Mouse (Mus musculus): Measurements from ENCODE around the gene Oaf.

Gene Oaf

DNA sequence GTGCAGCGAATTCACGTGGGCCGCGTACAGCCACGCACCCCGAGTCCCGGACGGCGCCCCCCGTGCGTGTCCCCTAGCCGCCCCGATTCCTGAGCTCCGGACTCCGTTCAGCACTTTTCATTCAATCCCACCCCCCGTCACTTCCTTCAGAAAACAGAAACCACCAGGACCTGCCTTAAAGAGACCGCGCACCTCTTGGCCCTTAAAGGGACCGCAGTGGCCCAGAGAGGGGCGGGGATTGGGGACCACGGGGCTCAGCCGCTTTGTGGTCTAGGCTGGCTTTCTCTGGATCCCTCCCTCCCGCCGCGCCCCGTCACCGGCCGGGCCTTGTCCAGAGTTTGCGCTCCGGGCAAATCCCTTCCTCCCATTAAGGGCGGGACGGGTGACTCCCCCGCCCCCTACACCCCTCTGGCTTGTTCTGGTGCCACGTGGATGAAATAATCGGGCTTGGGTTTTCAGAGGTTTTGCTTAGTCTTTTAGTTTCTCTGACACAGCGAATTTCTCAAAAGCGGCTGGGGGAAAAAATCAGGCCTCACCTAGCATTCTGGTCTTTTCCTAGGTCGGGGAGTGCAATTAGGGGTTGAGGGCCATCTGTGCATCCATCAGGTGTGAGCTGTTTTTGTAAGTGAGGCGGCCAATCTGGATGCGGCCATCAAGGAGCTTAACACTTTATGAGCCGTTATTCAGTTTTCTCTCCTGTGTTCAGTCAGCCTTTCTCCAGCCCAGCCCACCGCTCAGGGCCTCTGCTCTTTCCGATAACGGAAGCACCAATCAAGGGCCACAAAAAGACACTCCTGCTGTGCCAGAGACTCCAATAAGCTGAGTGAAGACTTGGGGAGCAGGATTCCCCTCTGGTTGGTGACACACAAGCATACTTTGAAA is at the start of gene Oaf:
Gene Oaf, minus strand, starts transcription at position 200 of the 882 bp plus-strand sequence.
- DNase-seq (ENCODE audit: low spot score in 2 of 2), result peak; percentile 39 to 52

GRCm38 (mm10) chr9:43286870-43287269 is 47.2 kb upstream of the Oaf start:
- DNase-seq (ENCODE audit: low spot score in 2 of 2), result peak; percentile 65

DNA sequence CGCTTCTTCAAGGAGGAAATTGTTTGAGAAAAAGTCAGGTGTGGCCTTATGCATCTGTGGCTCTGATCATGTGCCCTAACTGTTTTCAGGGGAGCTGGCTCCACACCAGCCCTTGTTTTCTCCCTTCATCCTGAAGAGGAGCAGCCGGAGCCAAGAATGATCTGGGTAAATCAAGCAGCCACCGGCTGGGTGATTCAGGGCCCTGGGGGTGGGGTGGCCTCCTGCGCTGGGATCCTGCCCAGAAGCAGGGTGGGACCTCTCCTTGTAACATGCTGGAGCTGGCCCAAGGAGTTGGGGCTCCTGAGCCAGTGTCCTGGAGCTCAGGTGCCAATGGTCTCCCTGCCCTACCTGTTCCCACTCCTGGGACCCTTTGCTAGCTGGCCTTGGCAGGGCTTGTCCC is 45.6 kb upstream of the Oaf start:
- no peak for DNase-seq (ENCODE audit: low spot score in 2 of 2)

- DNase-seq (ENCODE audit: low spot score in 2 of 2), result peak; percentile 82 to 86
Observed at GRCm38 (mm10) chr9:43284284-43284683, 44.6 kb upstream of the Oaf start.

DNA sequence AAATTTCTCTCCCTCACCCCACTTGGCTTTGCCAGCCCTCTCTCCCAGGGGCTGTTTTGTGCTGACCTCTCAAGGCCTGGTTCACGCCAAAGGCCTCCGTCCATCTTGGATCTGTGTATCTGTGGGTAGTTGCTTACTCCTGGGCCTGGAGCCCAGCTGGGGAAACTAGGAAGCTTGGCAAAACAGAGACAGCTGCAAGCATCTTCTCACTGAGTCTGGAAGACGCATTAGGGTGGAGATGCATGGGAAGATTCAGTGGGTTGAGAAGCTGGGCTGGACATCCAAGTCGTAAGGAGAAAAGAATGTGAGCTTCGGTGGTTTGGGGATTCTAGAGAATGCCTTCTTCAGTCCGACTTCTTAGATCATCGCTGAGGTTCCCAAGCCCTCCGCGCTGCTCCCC is 34.0 kb upstream of the Oaf start:
- no peak for DNase-seq (ENCODE audit: low spot score in 2 of 2)

GRCm38 (mm10) chr9:43271761-43272518 is 32.2 kb upstream of the Oaf start:
- DNase-seq (ENCODE audit: low spot score in 2 of 2), result no peak

GRCm38 (mm10) chr9:43270723-43271252 is 31.1 kb upstream of the Oaf start:
- peak; percentile 23 to 41 for DNase-seq (ENCODE audit: low spot score in 2 of 2)

DNA sequence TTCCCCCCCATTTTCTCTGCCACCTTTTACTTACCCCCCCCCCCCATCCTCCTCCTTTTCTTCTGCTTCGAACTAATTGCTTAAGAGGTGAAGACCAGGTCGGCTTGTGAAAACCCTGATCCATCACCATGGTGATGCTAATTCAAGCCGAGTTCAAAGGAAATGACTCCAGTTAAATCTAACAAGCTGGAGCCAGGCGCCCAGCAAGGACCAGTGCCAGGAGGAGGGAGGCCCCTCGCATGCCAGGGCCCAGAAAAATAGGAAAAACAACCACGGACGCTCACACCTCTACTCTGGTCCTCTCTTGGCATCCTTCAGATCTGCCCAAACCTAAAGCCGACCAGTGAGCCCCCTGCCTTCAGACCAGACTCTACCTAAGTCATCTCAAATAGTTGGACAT is 29.5 kb upstream of the Oaf start:
- peak in 1 of 2 experiments; percentile 36 for DNase-seq (ENCODE audit: low spot score in 2 of 2)

GRCm38 (mm10) chr9:43267357-43267756 is 27.6 kb upstream of the Oaf start:
- DNase-seq (ENCODE audit: low spot score in 2 of 2), result no peak

DNA sequence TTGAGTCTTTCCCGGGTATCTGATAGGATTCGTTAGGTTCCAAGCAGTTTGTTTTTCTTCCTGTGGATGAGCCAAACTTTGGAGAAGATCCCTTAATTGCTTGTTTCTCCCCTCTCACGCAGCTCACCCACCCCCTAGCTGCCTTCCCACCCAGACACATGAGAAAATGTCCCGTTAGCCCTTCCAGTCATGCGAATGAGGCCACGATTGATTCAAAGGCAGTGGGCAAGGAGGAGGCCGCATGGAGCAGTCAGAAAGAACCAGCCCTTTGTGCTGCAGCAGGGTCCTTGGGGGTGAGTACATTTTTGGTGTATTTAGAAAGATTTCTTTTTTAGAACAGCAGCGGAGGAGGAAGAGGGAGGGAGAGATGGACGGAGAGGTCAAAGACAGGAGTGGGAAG is 25.5 kb upstream of the Oaf start:
- DNase-seq (ENCODE audit: low spot score in 2 of 2), result no peak

- DNase-seq (ENCODE audit: low spot score in 2 of 2), result no peak
Observed at GRCm38 (mm10) chr9:43263946-43264451, 24.3 kb upstream of the Oaf start.

DNA sequence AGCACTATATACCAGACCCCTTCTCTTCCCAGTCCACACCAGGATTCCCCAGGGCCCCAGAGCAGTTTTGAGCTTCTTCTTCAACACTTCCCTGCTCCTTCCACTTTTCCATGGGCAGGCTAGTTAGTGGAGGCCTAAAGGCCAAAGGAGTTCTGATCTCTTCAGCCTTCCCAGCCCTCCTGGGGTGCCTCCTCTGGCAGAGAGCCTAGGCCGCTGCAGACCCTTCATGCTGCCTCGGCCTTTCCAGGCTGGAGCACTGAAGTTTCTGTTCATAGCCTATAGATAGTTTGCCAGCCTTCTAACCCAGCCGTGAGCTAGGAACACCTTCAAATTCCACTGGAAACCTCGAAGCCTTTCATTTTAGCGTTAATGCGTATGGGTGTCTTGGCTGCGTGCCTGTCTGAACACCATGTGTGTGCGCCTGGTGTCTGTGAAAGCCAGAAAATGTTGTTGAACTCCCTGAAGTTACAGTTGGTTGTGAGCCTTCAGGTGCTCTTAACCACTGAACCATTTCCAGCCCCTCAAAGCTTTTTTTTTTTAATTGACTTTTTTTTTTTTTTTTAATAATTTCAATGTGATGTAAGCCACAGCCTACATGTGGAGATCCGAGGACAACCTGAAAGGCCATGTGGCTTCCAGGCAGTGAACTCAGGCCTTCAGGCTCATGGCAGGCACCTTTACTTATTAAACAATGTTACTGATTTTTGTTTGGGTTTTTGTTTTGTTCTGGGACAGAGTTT is 23.3 kb upstream of the Oaf start:
- DNase-seq (ENCODE audit: low spot score in 2 of 2), result no peak

- DNase-seq (ENCODE audit: low spot score in 2 of 2), result no peak
Observed at GRCm38 (mm10) chr9:43262390-43262789, 22.7 kb upstream of the Oaf start.

DNA sequence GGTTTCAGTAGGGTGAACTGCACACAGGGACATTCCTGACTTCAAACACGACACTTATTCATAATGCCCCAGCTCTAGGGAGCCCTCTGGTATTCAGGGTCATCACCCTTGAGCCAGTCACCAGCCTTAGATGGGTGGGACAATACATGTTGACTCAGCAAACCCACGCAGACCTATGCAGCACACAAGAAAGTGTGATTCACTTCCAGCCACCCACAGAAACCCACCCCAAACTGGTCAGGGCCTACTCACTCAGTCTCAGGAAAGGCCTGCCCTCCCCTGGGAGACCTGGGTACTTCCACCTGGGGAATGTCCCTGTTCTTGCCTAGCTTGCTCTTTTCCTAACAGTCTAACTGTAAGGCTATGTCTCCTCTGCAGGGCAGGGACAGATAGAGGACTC is 22.2 kb upstream of the Oaf start:
- no peak for DNase-seq (ENCODE audit: low spot score in 2 of 2)

- DNase-seq (ENCODE audit: low spot score in 2 of 2), result no peak
Observed at GRCm38 (mm10) chr9:43261124-43261907, 21.6 kb upstream of the Oaf start.

DNA sequence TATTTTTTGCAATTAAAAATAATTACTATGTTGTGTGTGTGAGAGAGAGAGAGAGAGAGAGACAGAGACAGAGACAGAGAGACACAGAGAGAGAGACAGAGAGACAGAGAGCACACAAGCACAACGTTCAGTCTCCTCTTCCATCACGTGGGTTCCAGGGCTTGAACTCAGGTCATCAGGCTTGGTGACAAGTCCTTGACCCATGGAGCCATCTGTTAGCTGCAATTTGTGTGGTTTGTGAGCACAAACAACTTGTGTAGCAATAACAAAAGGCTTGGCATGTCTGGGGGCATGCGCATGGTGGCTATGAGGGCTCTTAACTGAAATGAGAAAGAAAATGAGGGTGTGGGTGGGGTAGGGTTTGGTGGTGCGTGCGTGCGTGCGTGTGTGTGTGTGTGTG is 20.9 kb upstream of the Oaf start:
- DNase-seq (ENCODE audit: low spot score in 2 of 2), result no peak

- DNase-seq (ENCODE audit: low spot score in 2 of 2), result no peak
Observed at GRCm38 (mm10) chr9:43253271-43253681, 13.6 kb upstream of the Oaf start.

- DNase-seq (ENCODE audit: low spot score in 2 of 2), result no peak
Observed at GRCm38 (mm10) chr9:43252790-43253189, 13.1 kb upstream of the Oaf start.

DNA sequence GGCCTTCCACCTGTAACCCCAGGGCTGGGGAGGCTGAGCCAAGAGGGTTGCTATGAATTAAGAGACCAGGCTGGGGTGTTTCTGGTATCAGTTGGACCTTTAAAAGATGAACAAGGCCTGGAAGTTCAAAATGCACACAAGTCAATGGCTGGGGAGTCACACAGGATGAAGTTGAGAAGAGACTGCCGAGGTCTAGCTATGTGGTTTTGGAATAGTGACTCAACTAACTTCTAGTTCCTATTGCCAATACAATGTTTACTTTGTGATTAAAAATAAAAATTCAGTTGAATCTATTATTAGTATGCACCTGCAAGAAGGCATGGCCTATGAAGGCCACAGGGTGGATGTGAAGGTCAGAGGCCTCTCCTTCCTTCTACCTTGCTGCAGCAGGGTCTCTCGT is 12.1 kb upstream of the Oaf start:
- DNase-seq (ENCODE audit: low spot score in 2 of 2), result no peak

- DNase-seq (ENCODE audit: low spot score in 2 of 2), result no peak
Observed at GRCm38 (mm10) chr9:43246738-43247180, 7.0 kb upstream of the Oaf start.
